Mouse (Mus musculus) hindbrain, embryonic 14.5 days (tissue): ENCODE results near the gene Ano8. TPM values are rescaled to one million over a fixed set of nuclear protein-coding genes. Genes with fewer than 3 reads are reported as not detected.
A peak's percentile ranks its signal among the peaks of the same experiment; 100 is the strongest.
"Not testable (repeated sequence)": the region's sequence is repeated elsewhere in the genome, so short reads cannot be mapped to it uniquely, and the experiment has no call there.

ENCODE experiments used
- ATAC-seq: fragments of 200-750 bp; cut with Nextera tagmentation; 2 replicates; pipeline ENCODE4 v1.8.0; 2017; ENCODE audit warnings: moderate number of reproducible peaks, mild to moderate bottlenecking, moderate TSS enrichment, moderate library complexity; ENCODE audit not compliant: low FRiP score
- DNase-seq: peaks from one replicate; pipeline ENCODE4 v3.0.0-alpha.2; 2015; ENCODE audit warnings: low spot score
- H3K27ac ChIP-seq: fragments of 300-500 bp; sonication (generic); 2 replicates; pipeline ENCODE4 v1.5.1; 2014; ENCODE audit warnings: mild to moderate bottlenecking, moderate library complexity
- H3K27me3 ChIP-seq: fragments of 300-500 bp; sonication (generic); 2 replicates; pipeline ENCODE4 v1.6.1; 2014; ENCODE audit warnings: mild to moderate bottlenecking, low read length, mixed read lengths; ENCODE audit not compliant: control insufficient read depth, insufficient read depth
- H3K36me3 ChIP-seq: fragments of 300-500 bp; sonication (generic); replicated peaks from 2 replicates; pipeline ENCODE4 v1.6.1; 2014; ENCODE audit not compliant: control insufficient read depth, insufficient read depth
- H3K4me1 ChIP-seq: fragments of 300-500 bp; sonication (generic); replicated peaks from 2 replicates; pipeline ENCODE4 v1.6.1; 2014; ENCODE audit warnings: antibody characterized with exemption, low read length, mixed read lengths; ENCODE audit not compliant: control insufficient read depth, insufficient read depth
- H3K4me2 ChIP-seq: fragments of 300-500 bp; sonication (generic); replicated peaks from 2 replicates; pipeline ENCODE4 v1.6.1; 2014; ENCODE audit warnings: mild to moderate bottlenecking, moderate library complexity
- H3K4me3 ChIP-seq: fragments of 300-500 bp; sonication (generic); replicated peaks from 2 replicates; pipeline ENCODE4 v1.5.1; 2014; ENCODE audit warnings: mild to moderate bottlenecking, low read length
- H3K9ac ChIP-seq: fragments of 300-500 bp; sonication (generic); 2 replicates; pipeline ENCODE4 v1.6.1; 2014
- H3K9me3 ChIP-seq: fragments of 300-500 bp; sonication (generic); 2 replicates; pipeline ENCODE4 v1.6.1; 2016; ENCODE audit warnings: low read length; ENCODE audit not compliant: control insufficient read depth
- WGBS: fragments of 180-500 bp; shearing (Covaris S2); extraction: QIAGEN DNeasy Blood & Tissue Kit; methylation state at CpG from one replicate; pipeline ENCODE4 v1.1.7; 2014; 5-methylcytosine and 5-hydroxymethylcytosine counted together
- polyA plus RNA-seq: library from polyadenylated mRNA; unstranded; fragments of >200 nt; fragmentation: Nextera tagmentation; extraction: Ambion mirVana; gene quantifications from 2 replicates; pipeline ENCODE4 v1.2.1, GENCODE M21; 2014

The Ano8 gene
- polyA plus RNA-seq, 1 experiment from 2014 or later: 8.5 TPM

GRCm38 (mm10) chr8:71441404-71441803 lies 44.4 kb downstream of the Ano8 start:
- Histone ChIP-seq H3K4me3 (no peak overlapping the region), H3K36me3 (no peaks in the 10 kb centered on the region), H3K9me3 (no peaks in the 10 kb centered on the region), H3K4me2 (no peak overlapping the region), H3K4me1 (no peaks in the 10 kb centered on the region), H3K27ac (no peak overlapping the region), H3K9ac (no peak overlapping the region), H3K27me3 (peaks cover 6% of the 10 kb centered on the region; the same call in 1 of the 2 replicates)
- 2% methylated on average over 7 of the region's 7 CpGs for WGBS
- ATAC-seq (no peak), DNase-seq (peak; percentile 90)

DNA sequence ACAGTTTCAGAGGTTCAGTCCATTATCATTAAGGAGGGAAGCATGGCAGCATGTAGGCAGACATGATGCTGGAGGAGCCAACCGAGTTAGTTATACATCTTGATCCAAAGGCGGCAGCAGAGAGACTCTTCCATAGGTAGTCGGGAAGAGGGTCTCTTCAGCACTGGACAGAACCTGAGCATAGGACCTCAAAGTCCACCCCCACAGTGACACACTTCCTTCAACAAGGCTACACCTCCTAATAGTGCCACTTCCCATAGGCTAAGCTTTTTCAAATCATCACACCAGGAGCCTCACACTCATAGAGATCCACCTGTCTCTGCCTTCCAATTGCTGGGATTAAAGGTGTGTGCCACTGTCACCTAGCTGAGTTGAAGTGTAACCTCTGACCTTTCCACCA lies 48.7 kb downstream of the Ano8 start:
- H3K27me3 ChIP-seq: peaks cover 3% of the 10 kb centered on the region; the same call in 1 of the 2 replicates
- no peak overlapping the region for H3K9ac ChIP-seq
- H3K9me3 ChIP-seq: 0 out of 2 replicates have a peak, but pooled peaks cover 4% of the 10 kb centered on the region
- H3K27ac ChIP-seq: no peak overlapping the region
- 53% methylated on average over 3 of the region's 3 CpGs for WGBS
- ATAC-seq (no peak), DNase-seq (no peak)
- no peak overlapping the region for H3K4me2 ChIP-seq
- no peaks in the 10 kb centered on the region for H3K4me1 ChIP-seq
- H3K4me3 ChIP-seq: no peak overlapping the region
- no peaks in the 10 kb centered on the region for H3K36me3 ChIP-seq

GRCm38 (mm10) chr8:71432935-71433334 lies 52.8 kb downstream of the Ano8 start:
- not testable (repeated sequence) for H3K9ac ChIP-seq, H3K4me3 ChIP-seq, ATAC-seq, H3K4me2 ChIP-seq, H3K9me3 ChIP-seq, H3K27ac ChIP-seq, H3K36me3 ChIP-seq, H3K27me3 ChIP-seq, DNase-seq, H3K4me1 ChIP-seq
- WGBS: 88% methylated on average over 1 of the region's 1 CpGs

Other genes starting within 250 kb of the Ano8 start
- 15.7 and 16.9 TPM in 2 replicates for gene Myo9b, start 213.2 kb downstream of the Ano8 start, polyA plus RNA-seq
- 55.6 and 58.8 TPM in 2 replicates for gene Haus8, start 213.0 kb downstream of the Ano8 start, polyA plus RNA-seq
- 112 and 126 TPM in 2 replicates for gene Use1, start 119.1 kb downstream of the Ano8 start, polyA plus RNA-seq
- 4.8 and 5.0 TPM in 2 replicates for gene Ocel1, start 114.7 kb downstream of the Ano8 start, polyA plus RNA-seq
- gene Nr2f6, start 104.0 kb downstream of the Ano8 start, polyA plus RNA-seq: 35.9 and 37.5 TPM in 2 replicates
- 4.7 and 6.0 TPM in 2 replicates for gene Ushbp1, start 90.2 kb downstream of the Ano8 start, polyA plus RNA-seq
- gene Babam1, start 89.1 kb downstream of the Ano8 start, polyA plus RNA-seq: 88.2 and 89.7 TPM in 2 replicates
- gene Ankle1, start 80.0 kb downstream of the Ano8 start, polyA plus RNA-seq: 3.8 and 4.7 TPM in 2 replicates
- 125 and 126 TPM in 2 replicates for gene Abhd8, start 22.3 kb downstream of the Ano8 start, polyA plus RNA-seq
- 158 and 195 TPM in 2 replicates for gene Mrpl34, start 21.0 kb downstream of the Ano8 start, polyA plus RNA-seq
- gene Dda1, start 16.8 kb downstream of the Ano8 start, polyA plus RNA-seq: 218 and 236 TPM in 2 replicates
- 4.7 and 7.3 TPM in 2 replicates for gene Gtpbp3, start 2.1 kb upstream of the Ano8 start, polyA plus RNA-seq
- gene Plvap, start 25.8 kb upstream of the Ano8 start, polyA plus RNA-seq: 9.2 and 10.5 TPM in 2 replicates
- 0.22 and 0.92 TPM in 2 replicates for gene Ccdc194, start 39.7 kb upstream of the Ano8 start, polyA plus RNA-seq
- 4.0 and 5.4 TPM in 2 replicates for gene Bst2, start 51.5 kb upstream of the Ano8 start, polyA plus RNA-seq
- gene Mvb12a, start 57.0 kb upstream of the Ano8 start, polyA plus RNA-seq: 50.8 and 66.6 TPM in 2 replicates
- gene Tmem221, start 72.9 kb upstream of the Ano8 start, polyA plus RNA-seq: 0.32 TPM in 1 of 2 replicates, not detected in the other
- 0.13 TPM in 1 of 2 replicates, not detected in the other for gene Nxnl1, start 80.6 kb upstream of the Ano8 start, polyA plus RNA-seq
- 41.6 and 57.3 TPM in 2 replicates for gene Slc27a1, start 82.9 kb upstream of the Ano8 start, polyA plus RNA-seq
- 243 and 246 TPM in 2 replicates for gene Pgls, start 106.2 kb upstream of the Ano8 start, polyA plus RNA-seq
- gene Fam129c, start 111.7 kb upstream of the Ano8 start, polyA plus RNA-seq: 5.2 and 5.7 TPM in 2 replicates
- 62.4 and 66.0 TPM in 2 replicates for gene Colgalt1, start 125.0 kb upstream of the Ano8 start, polyA plus RNA-seq
- 16.6 and 16.7 TPM in 2 replicates for gene Unc13a, start 185.8 kb upstream of the Ano8 start, polyA plus RNA-seq
- 5.4 TPM in 2 replicates for gene Jak3, start 190.3 kb upstream of the Ano8 start, polyA plus RNA-seq
- gene Insl3, start 203.3 kb upstream of the Ano8 start, polyA plus RNA-seq: 1.4 and 1.5 TPM in 2 replicates
- gene B3gnt3, start 215.8 kb upstream of the Ano8 start, polyA plus RNA-seq: 0.21 and 0.41 TPM in 2 replicates
- 57.3 and 61.0 TPM in 2 replicates for gene Fcho1, start 239.8 kb upstream of the Ano8 start, polyA plus RNA-seq